Mouse (Mus musculus): ENCODE measurements around the gene Klk1b5. TPM values are rescaled to one million over a fixed set of nuclear protein-coding genes. Genes with fewer than 3 reads are reported as not detected.

The Klk1b5 gene
- total RNA-seq, 2 experiments from 2014 or later = not detected

GRCm38 (mm10) chr7:44253023-44253616 is 37.4 kb downstream of the Klk1b5 start:
- DNase-seq = no peak

- DNase-seq = no peak
Observed at GRCm38 (mm10) chr7:44254930-44255329, 39.2 kb downstream of the Klk1b5 start.

GRCm38 (mm10) chr7:44257278-44257677 is 41.5 kb downstream of the Klk1b5 start, which contains the start of gene Acp4:
Gene Acp4 (minus strand): TSS chr7:44257378.
- DNase-seq = no peak

GRCm38 (mm10) chr7:44260410-44260809 is 44.7 kb downstream of the Klk1b5 start:
- peak in 1 of 2 experiments; percentile 34 for DNase-seq

GRCm38 (mm10) chr7:44261147-44261546 is 45.4 kb downstream of the Klk1b5 start, which contains the start of gene Gm15517:
Gene Gm15517 (plus strand): TSS chr7:44261447.
- no peak for DNase-seq

DNA sequence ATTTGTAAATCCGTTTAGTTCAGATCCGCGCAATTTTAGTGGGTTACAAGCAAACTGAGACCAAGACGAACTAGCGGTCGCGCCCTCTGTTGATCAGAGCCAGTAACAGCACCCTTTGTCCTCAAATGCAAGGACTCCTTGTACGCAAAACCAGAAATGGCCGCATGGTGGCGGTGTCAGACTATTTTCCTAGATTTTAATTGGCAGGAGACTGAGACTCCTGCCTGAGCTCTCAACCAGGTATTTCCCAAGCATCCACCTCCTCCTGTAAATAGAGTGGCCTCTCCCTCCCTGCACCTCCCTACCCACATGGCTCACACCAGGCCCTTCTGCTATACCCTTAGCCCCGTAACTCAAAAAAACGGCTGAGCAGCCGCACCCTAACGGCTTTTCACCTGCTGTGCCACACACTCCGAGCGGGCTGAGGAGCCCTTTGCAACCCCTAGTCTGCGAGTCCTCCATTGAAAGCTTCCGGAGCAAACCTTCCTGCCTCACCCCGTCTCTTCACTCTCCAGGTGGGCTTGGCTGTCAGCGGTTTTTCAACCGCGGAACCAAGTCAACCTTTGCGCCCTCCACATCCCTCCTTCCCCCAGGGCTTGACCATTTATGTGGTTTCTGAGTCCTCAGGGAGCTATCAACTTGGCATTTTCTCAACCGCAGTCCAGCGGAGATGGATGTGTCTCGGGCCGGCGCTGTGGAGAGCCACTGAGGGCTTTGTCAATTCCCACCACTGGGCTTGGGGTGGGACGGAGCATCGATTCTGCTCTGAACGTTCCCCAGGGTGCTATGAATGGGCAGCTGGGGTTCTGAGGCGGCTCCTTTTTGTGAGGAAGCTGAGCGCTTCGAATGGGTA is 47.3 kb downstream of the Klk1b5 start:
- peak; percentile 91 to 93 for DNase-seq

- no peak for DNase-seq
Observed at GRCm38 (mm10) chr7:44268117-44268516, 52.4 kb downstream of the Klk1b5 start.

GRCm38 (mm10) chr7:44269397-44269796 is 53.7 kb downstream of the Klk1b5 start:
- DNase-seq = no peak

Other genes with a start within 250 kb of the Klk1b5 start
- not detected for gene Klk1b1, start 249.2 kb upstream of the Klk1b5 start, total RNA-seq (2021)
- not detected for gene Klk1b9, start 239.9 kb upstream of the Klk1b5 start, total RNA-seq (2021)
- gene Klk1b11, start 220.1 kb upstream of the Klk1b5 start, total RNA-seq (2021) = not detected
- gene Klk1b26, start 203.8 kb upstream of the Klk1b5 start, total RNA-seq (2021) = not detected
- gene Klk1b27, start 163.7 kb upstream of the Klk1b5 start, total RNA-seq (2021) = not detected
- not detected for gene Klk1b21, start 113.6 kb upstream of the Klk1b5 start, total RNA-seq (2021)
- not detected for gene Klk1b22, start 103.3 kb upstream of the Klk1b5 start, total RNA-seq (2021)
- not detected for gene Klk1b16, start 79.2 kb upstream of the Klk1b5 start, total RNA-seq (2021)
- not detected for gene Klk1b24, start 27.7 kb upstream of the Klk1b5 start, total RNA-seq (2021)
- gene Klk1b3, start 17.8 kb upstream of the Klk1b5 start, total RNA-seq (2021) = not detected
- gene Klk1b4, start 8.5 kb upstream of the Klk1b5 start, total RNA-seq (2021) = not detected
- not detected for gene Klk1, start 9.4 kb downstream of the Klk1b5 start, total RNA-seq (2021)
- not detected for gene Gm36864, start 20.2 kb downstream of the Klk1b5 start, total RNA-seq (2021)
- under 1 TPM; 0.43 to 0.63 TPM for gene 1700028J19Rik, start 30.8 kb downstream of the Klk1b5 start, total RNA-seq (2021)
- gene 2410002F23Rik, start 30.8 kb downstream of the Klk1b5 start, total RNA-seq (2021) = 100 to 1,000 TPM in 1 of 2 experiments, 10 to 100 TPM in 1; 99.6 to 120 TPM
- gene Acp4, start 41.4 kb downstream of the Klk1b5 start, total RNA-seq (2021) = not detected
- gene Gm15517, start 45.5 kb downstream of the Klk1b5 start, total RNA-seq (2021) = not detected
- gene Clec11a, start 91.0 kb downstream of the Klk1b5 start, total RNA-seq (2021) = 1 to 10 TPM; 4.1 TPM
- 1 to 10 TPM; 5.2 to 6.7 TPM for gene Shank1, start 94.3 kb downstream of the Klk1b5 start, total RNA-seq (2021)
- 1 to 10 TPM; 3.0 to 4.7 TPM for gene Syt3, start 168.2 kb downstream of the Klk1b5 start, total RNA-seq (2021)
- under 1 TPM; 0.63 to 0.99 TPM for gene 1700008O03Rik, start 169.9 kb downstream of the Klk1b5 start, total RNA-seq (2021)
- 1 to 10 TPM; 3.9 to 4.9 TPM for gene Lrrc4b, start 213.1 kb downstream of the Klk1b5 start, total RNA-seq (2021)
- gene Aspdh, start 249.4 kb downstream of the Klk1b5 start, total RNA-seq (2021) = under 1 TPM in 1 of 2 experiments, not detected in 1; 0.63 TPM